Mouse (Mus musculus) erythroblast, embryonic 14.5 days (primary cell): ENCODE measurements around the gene Drc3.

Source experiments
- GATA1 ChIP-seq: IDR thresholded peaks from 2 replicates; pipeline ENCODE4 v1.6.1; 2012; ENCODE audit warnings: low read length, inconsistent platforms, mixed read lengths
- TAL1 ChIP-seq: IDR thresholded peaks from 3 replicates; pipeline ENCODE4 v1.6.1; 2012; ENCODE audit warnings: low read length, inconsistent platforms, mixed read lengths

DNA sequence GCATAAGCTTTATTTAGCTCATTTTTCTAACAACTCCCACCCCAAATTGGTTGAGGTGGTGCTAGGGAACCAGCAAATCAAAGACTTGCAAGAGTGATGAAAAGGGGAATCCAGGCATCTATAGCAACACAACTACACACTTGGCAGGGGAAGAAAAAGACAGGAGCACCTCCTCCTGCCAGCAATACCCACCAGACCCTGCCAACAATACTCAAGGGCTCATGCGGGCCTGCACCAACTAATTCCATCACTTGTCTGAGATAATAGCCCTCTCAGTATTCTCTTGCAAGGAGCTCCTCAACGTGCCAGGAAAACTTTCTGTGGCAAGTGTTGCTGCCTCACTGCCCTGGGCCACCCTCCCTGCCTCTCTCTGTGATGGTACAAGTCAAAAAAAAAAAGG, 49.6 kb upstream of the Drc3 start:
- no peak for TF ChIP-seq GATA1
- no peak for TF ChIP-seq TAL1
